Mouse (Mus musculus) intestine, embryonic 16.5 days (tissue): ENCODE measurements at regions not wholly inside any gene's neighbourhood (a gene's known extent, or its start where the extent isn't known, plus 50 kb on each side); places are given as distances from the start of the nearest gene placed in this dataset.

ENCODE experiments used
- ATAC-seq: fragments of 200-750 bp; cut with Nextera tagmentation; 2 replicates; pipeline ENCODE4 v1.8.0; 2017; ENCODE audit warnings: moderate TSS enrichment, moderate library complexity
- H3K27ac ChIP-seq: fragments of 300-500 bp; sonication (generic); 2 replicates; pipeline ENCODE4 v1.5.1; 2014; ENCODE audit warnings: mild to moderate bottlenecking, low read length
- H3K27me3 ChIP-seq: fragments of 300-500 bp; sonication (generic); replicated peaks from 2 replicates; pipeline ENCODE4 v1.6.1; 2014; ENCODE audit warnings: low read length, control low read depth, mixed read lengths; ENCODE audit not compliant: control insufficient read depth, insufficient read depth
- H3K36me3 ChIP-seq: fragments of 300-500 bp; sonication (generic); 2 replicates; pipeline ENCODE4 v1.6.1; 2014; ENCODE audit warnings: low read length, control low read depth; ENCODE audit not compliant: control insufficient read depth, insufficient read depth
- H3K4me1 ChIP-seq: fragments of 300-500 bp; sonication (generic); 2 replicates; pipeline ENCODE4 v1.6.1; 2014; ENCODE audit warnings: low read length, control low read depth, mixed read lengths; ENCODE audit not compliant: control insufficient read depth, insufficient read depth
- H3K4me2 ChIP-seq: fragments of 300-500 bp; sonication (generic); 2 replicates; pipeline ENCODE4 v1.6.1; 2014; ENCODE audit warnings: low read depth, low read length, control low read depth
- H3K4me3 ChIP-seq: fragments of 300-500 bp; sonication (generic); 2 replicates; pipeline ENCODE4 v1.5.1; 2014; ENCODE audit warnings: mild to moderate bottlenecking, low read length
- H3K9ac ChIP-seq: fragments of 300-500 bp; sonication (generic); 2 replicates; pipeline ENCODE4 v1.6.1; 2014; ENCODE audit warnings: low read depth, low read length
- H3K9me3 ChIP-seq: fragments of 300-500 bp; sonication (generic); 2 replicates; pipeline ENCODE4 v1.6.1; 2016; ENCODE audit warnings: low read length, control low read depth; ENCODE audit not compliant: control insufficient read depth
- WGBS: fragments of 180-500 bp; shearing (Covaris S2); extraction: QIAGEN DNeasy Blood & Tissue Kit; methylation state at CpG from one replicate; pipeline ENCODE4 v1.1.7; 2014; 5-methylcytosine and 5-hydroxymethylcytosine counted together

- Histone ChIP-seq H3K4me3 (no peak overlapping the region), H3K9ac (no peak overlapping the region), H3K27ac (no peak overlapping the region), H3K9me3 (no peaks in the 10 kb centered on the region), H3K27me3 (no peaks in the 10 kb centered on the region), H3K4me2 (no peak overlapping the region), H3K4me1 (no peaks in the 10 kb centered on the region), H3K36me3 (no peaks in the 10 kb centered on the region)
- WGBS = 83% methylated on average over 5 of the region's 5 CpGs
- no peak for ATAC-seq
Observed at GRCm38 (mm10) chr12:106928389-106928788, 560.0 kb upstream of the 3110018I06Rik start.

GRCm38 (mm10) chr12:106929161-106929560 is 559.3 kb upstream of the 3110018I06Rik start:
- no peaks in the 10 kb centered on the region for H3K4me1 ChIP-seq
- H3K9ac ChIP-seq = no peak overlapping the region
- H3K36me3 ChIP-seq = no peaks in the 10 kb centered on the region
- WGBS = 61% methylated on average over 13 of the region's 13 CpGs
- H3K4me3 ChIP-seq = no peak overlapping the region
- H3K9me3 ChIP-seq = no peaks in the 10 kb centered on the region
- ATAC-seq = no peak
- no peak overlapping the region for H3K27ac ChIP-seq
- no peaks in the 10 kb centered on the region for H3K27me3 ChIP-seq
- no peak overlapping the region for H3K4me2 ChIP-seq

- Histone ChIP-seq H3K36me3 (no peaks in the 10 kb centered on the region), H3K4me1 (no peaks in the 10 kb centered on the region), H3K4me2 (no peak overlapping the region), H3K27me3 (no peaks in the 10 kb centered on the region), H3K9me3 (no peaks in the 10 kb centered on the region), H3K9ac (no peak overlapping the region), H3K4me3 (no peak overlapping the region), H3K27ac (no peak overlapping the region)
- ATAC-seq = no peak
- WGBS = 82% methylated on average over 3 of the region's 3 CpGs
Observed at GRCm38 (mm10) chr12:106931591-106931990, 556.8 kb upstream of the 3110018I06Rik start.

GRCm38 (mm10) chr12:106939381-106939780 is 549.1 kb upstream of the 3110018I06Rik start:
- no peak for ATAC-seq
- no peaks in the 10 kb centered on the region for H3K36me3 ChIP-seq
- H3K27ac ChIP-seq = no peak overlapping the region
- no peak overlapping the region for H3K9ac ChIP-seq
- H3K4me3 ChIP-seq = no peak overlapping the region
- no peaks in the 10 kb centered on the region for H3K27me3 ChIP-seq
- H3K4me1 ChIP-seq = no peaks in the 10 kb centered on the region
- no peaks in the 10 kb centered on the region for H3K9me3 ChIP-seq
- H3K4me2 ChIP-seq = no peak overlapping the region
- WGBS = 76% methylated on average over 12 of the region's 12 CpGs

GRCm38 (mm10) chr12:106943874-106944273 is 544.6 kb upstream of the 3110018I06Rik start:
- Histone ChIP-seq H3K9me3 (no peaks in the 10 kb centered on the region), H3K4me2 (no peak overlapping the region), H3K9ac (no peak overlapping the region), H3K36me3 (no peaks in the 10 kb centered on the region), H3K4me1 (no peaks in the 10 kb centered on the region), H3K27ac (no peak overlapping the region), H3K27me3 (no peaks in the 10 kb centered on the region), H3K4me3 (no peak overlapping the region)
- 27% methylated on average over 5 of the region's 5 CpGs for WGBS
- ATAC-seq = no peak

GRCm38 (mm10) chr12:106952621-106953020 is 535.8 kb upstream of the 3110018I06Rik start:
- Histone ChIP-seq H3K27ac (no peak overlapping the region), H3K4me2 (no peak overlapping the region), H3K9ac (no peak overlapping the region), H3K36me3 (no peaks in the 10 kb centered on the region), H3K4me3 (no peak overlapping the region), H3K4me1 (no peaks in the 10 kb centered on the region; the same call in 1 of the 2 replicates), H3K27me3 (no peaks in the 10 kb centered on the region), H3K9me3 (no peaks in the 10 kb centered on the region)
- no peak for ATAC-seq
- WGBS = 49% methylated on average over 11 of the region's 11 CpGs

GRCm38 (mm10) chr12:106955778-106956177 is 532.7 kb upstream of the 3110018I06Rik start:
- Histone ChIP-seq H3K27me3 (no peaks in the 10 kb centered on the region), H3K4me1 (no peaks in the 10 kb centered on the region; the same call in 1 of the 2 replicates), H3K4me3 (no peak overlapping the region), H3K4me2 (no peak overlapping the region), H3K9me3 (no peaks in the 10 kb centered on the region), H3K36me3 (no peaks in the 10 kb centered on the region), H3K27ac (no peak overlapping the region), H3K9ac (no peak overlapping the region)
- ATAC-seq = 0 out of 2 replicates have a peak, but pooled peaks have one; percentile 28
- WGBS = 56% methylated on average over 12 of the region's 12 CpGs

- WGBS = 76% methylated on average over 6 of the region's 6 CpGs
- Histone ChIP-seq H3K27me3 (no peaks in the 10 kb centered on the region), H3K4me1 (no peaks in the 10 kb centered on the region; the same call in 1 of the 2 replicates)
Observed at GRCm38 (mm10) chr12:106956266-106956665, 532.2 kb upstream of the 3110018I06Rik start.

GRCm38 (mm10) chr12:106961991-106962390 is 526.4 kb upstream of the 3110018I06Rik start:
- Histone ChIP-seq H3K27me3 (no peaks in the 10 kb centered on the region), H3K4me3 (no peak overlapping the region), H3K36me3 (no peaks in the 10 kb centered on the region), H3K9ac (no peak overlapping the region), H3K4me2 (no peak overlapping the region), H3K27ac (no peak overlapping the region), H3K4me1 (no peaks in the 10 kb centered on the region), H3K9me3 (no peaks in the 10 kb centered on the region)
- WGBS = 76% methylated on average over 4 of the region's 4 CpGs
- no peak for ATAC-seq

More at GRCm38 (mm10) chr12:106956266-106956665, 532.2 kb upstream of the 3110018I06Rik start:
- no peak for ATAC-seq
- H3K4me3 ChIP-seq = no peak overlapping the region
- H3K27ac ChIP-seq = no peak overlapping the region
- no peak overlapping the region for H3K9ac ChIP-seq
- H3K9me3 ChIP-seq = no peaks in the 10 kb centered on the region
- no peak overlapping the region for H3K4me2 ChIP-seq
- H3K36me3 ChIP-seq = no peaks in the 10 kb centered on the region

- Histone ChIP-seq H3K4me3 (no peak overlapping the region), H3K27ac (no peak overlapping the region), H3K4me2 (no peak overlapping the region), H3K9me3 (no peaks in the 10 kb centered on the region), H3K36me3 (no peaks in the 10 kb centered on the region), H3K4me1 (no peaks in the 10 kb centered on the region), H3K27me3 (no peaks in the 10 kb centered on the region), H3K9ac (no peak overlapping the region)
- 61% methylated on average over 5 of the region's 5 CpGs for WGBS
- no peak for ATAC-seq
Observed at GRCm38 (mm10) chr12:106963762-106964161, 524.7 kb upstream of the 3110018I06Rik start.
